Mouse (Mus musculus): ENCODE measurements around the gene Orm3.

DNA sequence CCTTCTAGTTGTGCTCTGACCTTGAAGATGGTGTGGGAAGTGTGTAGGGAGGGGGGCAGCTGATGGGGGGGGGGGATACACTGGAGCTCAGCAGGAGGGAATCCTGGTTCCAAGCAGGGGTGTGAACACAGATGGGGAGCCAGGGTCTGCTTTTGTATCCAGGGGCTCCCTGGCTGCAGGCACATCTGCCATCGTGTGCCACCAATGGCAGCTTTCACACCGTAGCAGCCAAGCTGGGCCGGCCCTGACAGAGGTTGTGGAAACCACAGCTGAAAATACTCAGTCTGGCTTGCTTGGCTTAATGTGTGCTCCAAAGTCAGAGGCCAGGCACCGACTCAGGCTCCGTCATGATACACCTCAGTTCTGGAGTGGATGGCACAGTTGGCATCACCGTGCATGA is 32.1 kb downstream of the Orm3 start:
- TF ChIP-seq CTCF (IDR thresholded peaks at IDR 0.05; ENCODE audit: low read depth) (no peak), EP300 (optimal IDR thresholded peaks at IDR 0.05) (no peak)

Measured in stomach, postnatal 0 days (tissue).